Mouse (Mus musculus) MEL (cell line): ENCODE results near the gene Pik3ca. TPM values are rescaled to one million over a fixed set of nuclear protein-coding genes. Genes with fewer than 3 reads are reported as not detected.

Experiments used
- DNase-seq: peaks from one replicate; pipeline ENCODE4 v3.0.0; 2011; ENCODE audit warnings: low read depth, low spot score
- H3K27ac ChIP-seq: 2 replicates; pipeline ENCODE4 v1.5.1; 2012; ENCODE audit warnings: low read depth, mild to moderate bottlenecking, control low read depth, low read length, moderate library complexity; ENCODE audit not compliant: control insufficient read depth
- H3K27me3 ChIP-seq, 2 experiments: fragments of 150-350 bp in 1 of 2; sonication (generic) in 1 of 2; 2 replicates each; pipeline ENCODE4 v1.6.1; 2012; ENCODE audit warnings: low read length in 2 of 2, mild to moderate bottlenecking in 2 of 2, improper control_type of control experiment in 1 of 2, moderate library complexity in 1 of 2; ENCODE audit not compliant: insufficient read depth in 2 of 2, control insufficient read depth in 1 of 2
- H3K36me3 ChIP-seq, 2 experiments: 2 replicates each; pipeline ENCODE4 v1.6.1; 2012 to 2014; ENCODE audit warnings: low read length in 2 of 2, improper control_type of control experiment in 1 of 2, inconsistent platforms in 1 of 2, mild to moderate bottlenecking in 1 of 2; ENCODE audit not compliant: insufficient read depth in 2 of 2, control insufficient read depth in 1 of 2
- H3K4me1 ChIP-seq, 2 experiments: fragments of 150-350 bp in 1 of 2; sonication (generic) in 1 of 2; 2 replicates each; pipeline ENCODE4 v1.6.1; 2012; ENCODE audit warnings: low read length in 2 of 2, improper control_type of control experiment in 1 of 2, mild to moderate bottlenecking in 1 of 2; ENCODE audit not compliant: insufficient read depth in 2 of 2, control insufficient read depth in 1 of 2
- H3K4me3 ChIP-seq, 2 experiments: fragments of 150-350 bp in 1 of 2; sonication (generic) in 1 of 2; 2 replicates each; pipeline ENCODE4 v1.5.1; 2012; ENCODE audit warnings: low read depth in 2 of 2, low read length in 2 of 2, mild to moderate bottlenecking in 2 of 2, moderate library complexity in 2 of 2, control low read depth in 1 of 2, improper control_type of control experiment in 1 of 2; ENCODE audit not compliant: control insufficient read depth in 1 of 2, insufficient read depth in 1 of 2
- H3K79me2 ChIP-seq: 2 replicates; pipeline ENCODE4 v1.6.1; 2012; ENCODE audit warnings: mild to moderate bottlenecking, low read length, moderate library complexity; ENCODE audit not compliant: control insufficient read depth, poor library complexity, insufficient read depth
- H3K9ac ChIP-seq: 2 replicates; pipeline ENCODE4 v1.6.1; 2012; ENCODE audit warnings: low read depth, mild to moderate bottlenecking, control low read depth, low read length, moderate library complexity; ENCODE audit not compliant: control insufficient read depth, poor library complexity, severe bottlenecking
- H3K9me3 ChIP-seq: fragments of 150-350 bp; sonication (generic); replicated peaks from 2 replicates; pipeline ENCODE4 v1.6.1; 2012; ENCODE audit warnings: mild to moderate bottlenecking, low read length, improper control_type of control experiment, moderate library complexity; ENCODE audit not compliant: insufficient read depth
- BHLHE40 ChIP-seq: IDR thresholded peaks from 2 replicates; pipeline ENCODE4 v1.6.1; 2012; ENCODE audit warnings: low read depth, mild to moderate bottlenecking, inconsistent platforms, low read length, improper control_type of control experiment, borderline replicate concordance
- CHD2 ChIP-seq: IDR thresholded peaks from 2 replicates; pipeline ENCODE4 v1.6.1; 2011; ENCODE audit warnings: low read length, improper control_type of control experiment
- E2F4 ChIP-seq: IDR thresholded peaks from 2 replicates; pipeline ENCODE4 v1.6.1; 2011; ENCODE audit warnings: low read depth, low read length, improper control_type of control experiment, borderline replicate concordance
- ELF1 ChIP-seq: IDR thresholded peaks from 2 replicates; pipeline ENCODE4 v1.6.1; 2014; ENCODE audit warnings: low read depth, mild to moderate bottlenecking, inconsistent platforms, low read length, improper control_type of control experiment, moderate library complexity
- EP300 ChIP-seq, 2 experiments: IDR thresholded peaks; 2 replicates each; pipeline ENCODE4 v1.6.1; 2011; ENCODE audit warnings: improper control_type of control experiment in 2 of 2, low read length in 2 of 2, low read depth in 1 of 2, mild to moderate bottlenecking in 1 of 2
- ETS1 ChIP-seq: IDR thresholded peaks from 2 replicates; pipeline ENCODE4 v1.6.1; 2012; ENCODE audit warnings: low read depth, mild to moderate bottlenecking, inconsistent platforms, low read length, improper control_type of control experiment, moderate library complexity
- GATA1 ChIP-seq: IDR thresholded peaks from 2 replicates; pipeline ENCODE4 v1.6.1; 2011; ENCODE audit warnings: low read depth, low read length, improper control_type of control experiment
- JUND ChIP-seq: IDR thresholded peaks from 2 replicates; pipeline ENCODE4 v1.6.1; 2011; ENCODE audit warnings: low read depth, mild to moderate bottlenecking, improper control_type of control experiment, low read length
- MAFK ChIP-seq: IDR thresholded peaks from 2 replicates; pipeline ENCODE4 v1.6.1; 2011; ENCODE audit warnings: low read depth, mild to moderate bottlenecking, low read length, improper control_type of control experiment, borderline replicate concordance
- MAX ChIP-seq: IDR thresholded peaks from 2 replicates; pipeline ENCODE4 v1.6.1; 2011; ENCODE audit warnings: low read length, improper control_type of control experiment
- MEF2A ChIP-seq: IDR thresholded peaks from 2 replicates; pipeline ENCODE4 v1.6.1; 2014; ENCODE audit warnings: low read depth, mild to moderate bottlenecking, inconsistent platforms, low read length, improper control_type of control experiment; ENCODE audit not compliant: poor library complexity, insufficient replicate concordance, severe bottlenecking; ENCODE audit errors: extremely low read depth
- MXI1 ChIP-seq: IDR thresholded peaks from 2 replicates; pipeline ENCODE4 v1.6.1; 2011; ENCODE audit warnings: mild to moderate bottlenecking, low read depth, low read length, improper control_type of control experiment
- MYB ChIP-seq: IDR thresholded peaks from 2 replicates; pipeline ENCODE4 v1.6.1; 2011; ENCODE audit warnings: mild to moderate bottlenecking, low read depth, low read length, improper control_type of control experiment
- MYC ChIP-seq: IDR thresholded peaks from 2 replicates; pipeline ENCODE4 v1.6.1; 2011; ENCODE audit warnings: low read depth, mild to moderate bottlenecking, low read length, improper control_type of control experiment, moderate library complexity
- NELFE ChIP-seq: IDR thresholded peaks from 2 replicates; pipeline ENCODE4 v1.6.1; 2011; ENCODE audit warnings: low read depth, low read length, improper control_type of control experiment
- POLR2A ChIP-seq, 2 experiments: IDR thresholded peaks; 2 replicates each; pipeline ENCODE4 v1.6.1; 2011 to 2012; ENCODE audit warnings: low read length in 2 of 2, mild to moderate bottlenecking in 2 of 2, control low read depth in 1 of 2, improper control_type of control experiment in 1 of 2, low read depth in 1 of 2, moderate library complexity in 1 of 2; ENCODE audit not compliant: control insufficient read depth in 1 of 2, insufficient read depth in 1 of 2, poor library complexity in 1 of 2
- POLR2AphosphoS2 ChIP-seq: IDR thresholded peaks from 2 replicates; pipeline ENCODE4 v1.6.1; 2011; ENCODE audit warnings: low read length, improper control_type of control experiment
- RAD21 ChIP-seq: IDR thresholded peaks from 2 replicates; pipeline ENCODE4 v1.6.1; 2011; ENCODE audit warnings: mild to moderate bottlenecking, low read depth, low read length, improper control_type of control experiment
- RCOR1 ChIP-seq: IDR thresholded peaks from 2 replicates; pipeline ENCODE4 v1.6.1; 2012; ENCODE audit warnings: low read depth, mild to moderate bottlenecking, inconsistent platforms, low read length, improper control_type of control experiment
- TCF12 ChIP-seq: IDR thresholded peaks from 2 replicates; pipeline ENCODE4 v1.6.1; 2014; ENCODE audit warnings: low read depth, mild to moderate bottlenecking, inconsistent platforms, low read length, improper control_type of control experiment, moderate library complexity
- USF1 ChIP-seq: IDR thresholded peaks from 2 replicates; pipeline ENCODE4 v1.6.1; 2014; ENCODE audit warnings: low read depth, mild to moderate bottlenecking, inconsistent platforms, low read length, improper control_type of control experiment, moderate library complexity
- USF2 ChIP-seq, 2 experiments: IDR thresholded peaks; 2 replicates each; pipeline ENCODE4 v1.6.1; 2011 to 2012; ENCODE audit warnings: improper control_type of control experiment in 2 of 2, low read length in 2 of 2, borderline replicate concordance in 1 of 2, inconsistent platforms in 1 of 2, low read depth in 1 of 2, mild to moderate bottlenecking in 1 of 2; ENCODE audit not compliant: insufficient read depth in 1 of 2
- ZC3H11A ChIP-seq: IDR thresholded peaks from 2 replicates; pipeline ENCODE4 v1.6.1; 2012; ENCODE audit warnings: low read depth, mild to moderate bottlenecking, inconsistent platforms, low read length, improper control_type of control experiment
- ZMIZ1 ChIP-seq: IDR thresholded peaks from 2 replicates; pipeline ENCODE4 v1.6.1; 2012; ENCODE audit warnings: low read depth, mild to moderate bottlenecking, inconsistent platforms, low read length, improper control_type of control experiment, moderate library complexity
- polyA plus RNA-seq, 2 experiments: library from polyadenylated mRNA; stranded (reverse) in 1 of 2; unstranded in 1 of 2; fragments of >175 nt in 1 of 2; fragments of >200 nt in 1 of 2; gene quantifications; 2 replicates each; pipeline versions ENCODE4 v1.2.1 to v1.2.4; 2012; ENCODE audit warnings: low replicate concordance in 2 of 2, low read depth in 1 of 2; ENCODE audit not compliant: insufficient read length in 2 of 2, insufficient read depth in 1 of 2, missing spikeins in 1 of 2
- total RNA-seq: library from RNA; depleted of rRNA; stranded (reverse); fragments of 300-350 nt; gene quantifications from 2 replicates; pipeline ENCODE4 v1.2.3, GENCODE M21; 2012

Pik3ca gene
- total and polyA plus RNA-seq, 3 experiments: 11.7 to 13.1 TPM; not detected in 1

GRCm38 (mm10) chr3:32365546-32366245, 31.8 kb upstream of the Pik3ca start, which contains the start of gene Zmat3 (continued):
- TF ChIP-seq RAD21 (no peak), MEF2A (no peak), POLR2A (IDR thresholded peaks at IDR 0.05; ENCODE audit: control insufficient read depth in 1 of 2, insufficient read depth in 1 of 2, low read depth in 1 of 2, low read length in 2 of 2, poor library complexity in 1 of 2) (peak; percentile 54 to 81; a peak in 3 of 4 replicates), TCF12 (0 out of 2 replicates have a peak, but pooled peaks have one; percentile 17), MAFK (no peak), USF2 (IDR thresholded peaks at IDR 0.05; ENCODE audit: borderline replicate concordance in 1 of 2, insufficient read depth in 1 of 2, low read depth in 1 of 2, low read length in 2 of 2) (no peak), ELF1 (peak; percentile 51; the same call in 1 of the 2 replicates), MYC (no peak), E2F4 (no peak), ZMIZ1 (peak; percentile 74), MXI1 (peak; percentile 47; the same call in 1 of the 2 replicates), MYB (no peak), BHLHE40 (no peak), ETS1 (peak; percentile 29; the same call in 1 of the 2 replicates), ZC3H11A (no peak), GATA1 (no peak), RCOR1 (no peak), POLR2AphosphoS2 (peak; percentile 59; the same call in 1 of the 2 replicates), CHD2 (no peak), USF1 (no peak)

DNA sequence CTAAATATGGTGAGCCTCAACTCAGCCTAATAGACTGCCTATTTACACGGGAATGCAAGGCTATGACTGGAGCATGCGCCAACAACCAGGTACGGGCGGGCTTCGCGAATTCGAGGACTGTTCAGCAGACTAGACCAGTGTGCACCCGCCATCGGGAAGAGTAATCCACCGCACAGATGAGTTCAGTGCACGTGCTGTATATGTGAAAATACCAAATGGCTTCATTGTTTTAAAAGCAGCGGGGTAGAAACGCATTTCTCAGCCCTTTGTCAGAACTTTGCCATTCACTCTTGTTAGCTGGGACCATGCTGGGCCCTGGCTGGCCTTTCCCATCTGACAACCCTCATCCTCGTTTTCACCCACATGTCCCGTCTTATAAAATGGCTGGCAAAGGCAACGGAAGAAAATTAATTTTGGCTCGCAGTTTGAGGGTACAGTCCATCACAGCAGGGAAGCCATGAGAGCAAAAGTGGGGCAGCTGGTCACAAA, 31.2 kb upstream of the Pik3ca start:
- Histone ChIP-seq H3K9me3 (no peaks in the 10 kb centered on the region), H3K27me3 (no peaks in the 10 kb centered on the region), H3K9ac (peak overlapping the region; percentile 82), H3K79me2 (peaks cover 2% of the 10 kb centered on the region; the same call in 1 of the 2 replicates), H3K4me3 (peak overlapping the region; percentile 86 to 97), H3K36me3 (peaks cover 0 to 3% of the 10 kb centered on the region in 2 experiments; a peak in 2 of 4 replicates), H3K4me1 (peaks cover 0 to 14% of the 10 kb centered on the region in 2 experiments; a peak in 3 of 4 replicates), H3K27ac (no peak overlapping the region)
- no peak for DNase-seq
- TF ChIP-seq TCF12 (no peak), JUND (no peak), EP300 (IDR thresholded peaks at IDR 0.05; ENCODE audit: low read depth in 1 of 2, low read length in 2 of 2) (no peak), NELFE (no peak), POLR2AphosphoS2 (no peak), MYB (no peak), MAX (no peak)
